Comparison of ENCODE assay signal across 8 mouse cellular contexts in the genomic region with DNA sequence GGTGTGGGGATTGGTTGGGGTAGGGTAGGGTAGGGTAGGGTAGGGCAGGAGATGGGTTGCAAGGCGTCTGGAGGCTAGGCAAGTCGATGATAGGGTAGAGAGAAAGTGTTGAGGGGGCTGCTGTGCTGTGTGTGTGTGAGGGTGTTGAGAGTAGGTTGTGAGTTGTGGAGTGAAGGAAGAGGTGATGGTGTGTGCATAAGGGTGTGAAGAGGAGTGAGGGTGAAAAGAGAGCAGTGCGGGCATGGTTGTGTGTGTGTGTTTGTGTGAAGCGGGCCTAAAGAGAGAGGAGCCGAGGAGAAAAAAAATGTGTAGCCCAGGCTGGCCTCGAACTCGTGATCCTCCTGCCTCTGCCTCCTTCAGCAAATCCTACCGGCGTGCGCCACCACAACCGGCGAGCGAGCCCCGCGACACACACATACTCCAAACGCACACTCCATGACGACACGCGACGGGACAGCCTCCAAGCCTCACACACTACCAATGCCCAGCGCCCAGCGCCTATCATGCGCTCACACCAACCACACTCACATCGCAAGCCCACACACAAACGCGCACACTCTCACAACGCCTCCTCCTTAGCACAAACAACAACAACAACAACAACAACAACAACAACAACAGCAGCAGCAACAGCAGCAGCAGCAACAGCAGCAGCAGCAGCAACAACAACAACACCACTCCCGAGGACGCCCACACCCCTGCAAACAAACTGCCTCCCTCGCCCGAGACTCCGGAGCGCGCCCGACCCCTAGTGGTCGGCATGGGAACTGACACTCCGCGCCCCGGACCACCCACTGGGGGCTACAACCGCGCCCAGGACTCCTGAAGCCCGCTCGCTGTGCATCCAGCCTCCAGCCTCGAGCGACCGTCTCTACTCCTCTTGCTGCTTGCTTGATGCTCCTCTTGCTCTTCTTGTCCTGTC. TPM values are rescaled to one million over a fixed set of nuclear protein-coding genes. Genes with fewer than 3 reads are reported as not detected.
DNase-seq lines count a peak whose midpoint lies in the region; ATAC-seq and TF ChIP-seq lines count a peak whose summit lies in the region.

No protein-coding gene starts in this region.

- TF ChIP-seq EP300 in lung, postnatal 0 days (IDR thresholded peaks at IDR 0.05), result no peak

- no peaks in the 10 kb centered on the region for H3K9me3 ChIP-seq in lung, postnatal 0 days (ENCODE audit: low read length)

- peak; percentile 99 for TF ChIP-seq CTCF in lung, postnatal 0 days (IDR thresholded peaks at IDR 0.05)

- WGBS in lung, postnatal 0 days, result 2% methylated on average over 44 of the region's 46 CpGs

- H3K4me3 ChIP-seq in lung, postnatal 0 days (ENCODE audit: low read depth, low read length), result peak overlapping the region; percentile 65

- H3K27me3 ChIP-seq in lung, postnatal 0 days (replicated peaks; ENCODE audit: insufficient read depth, low read length), result no peaks in the 10 kb centered on the region

- peak; percentile 98 to 99 for ATAC-seq in hematopoietic stem cell, adult 5-6 weeks (replicated peaks in 1 of 2; ENCODE audit: insufficient read depth in 1 of 2, low FRiP score in 2 of 2, low TSS enrichment in 1 of 2, low read depth in 1 of 2, poor library complexity in 2 of 2, severe bottlenecking in 2 of 2)
- ATAC-seq in lung, postnatal 0 days, result peak; percentile 98

- H3K27ac ChIP-seq in lung, postnatal 0 days (ENCODE audit: low read length), result peak overlapping the region; percentile 27; the same call in 1 of the 2 replicates

- H3K9ac ChIP-seq in lung, postnatal 0 days (replicated peaks; ENCODE audit: low read depth), result peak overlapping the region; percentile 39; the same call in 1 of the 2 replicates

- no peaks in the 10 kb centered on the region for H3K36me3 ChIP-seq in lung, postnatal 0 days (ENCODE audit: insufficient read depth, low read length)

- H3K4me1 ChIP-seq in lung, postnatal 0 days (ENCODE audit: insufficient read depth, low read depth, low read length), result no peaks in the 10 kb centered on the region

- peak; percentile 98 for DNase-seq in MEL-GATA-1-ER (ENCODE audit: extremely low read depth, low read depth)
- DNase-seq in cerebellum, adult 8-10 months, result peak; percentile 100
- peak; percentile 100 for DNase-seq in forelimb bud, embryonic 11.5 days (ENCODE audit: low read depth, low spot score)
- DNase-seq in layer of hippocampus, adult 9-11 months, result peak; percentile 97
- peak; percentile 90 for DNase-seq in lung, postnatal 0 days (ENCODE audit: low spot score)
- peak; percentile 99 for DNase-seq in ovary, postnatal 14 days (ENCODE audit: low spot score)
- DNase-seq in thymus, postnatal 14 days, result peak; percentile 97

- H3K4me2 ChIP-seq in lung, postnatal 0 days (replicated peaks; ENCODE audit: low read depth, low read length), result peak overlapping the region; percentile 80

RNA-seq across cellular contexts. Expression of gene Ezh2, which starts 55.6 kb away (rescaled TPM):
- total RNA-seq in hematopoietic stem cell, adult 5-6 weeks (2017), result 117 and 179 TPM in 2 replicates
- polyA plus RNA-seq in lung, postnatal 0 days (2015; fragmentation: Nextera tagmentation; extraction: Ambion mirVana), result 22.5 and 25.3 TPM in 2 replicates

Comparison
In these comparisons a context has a peak if more than half of its experiments do, and no peak if none do; other contexts are left out.
1. Peak in every context shown above with its lines: DNase-seq, ATAC-seq, H3K4me3 ChIP-seq and H3K27ac ChIP-seq.